Mouse (Mus musculus): Measurements from ENCODE around the gene Gm20661. TPM values are rescaled to one million over a fixed set of nuclear protein-coding genes. Genes with fewer than 3 reads are reported as not detected.

Gene Gm20661
- polyA plus RNA-seq, 1 experiment = not detected

DNA sequence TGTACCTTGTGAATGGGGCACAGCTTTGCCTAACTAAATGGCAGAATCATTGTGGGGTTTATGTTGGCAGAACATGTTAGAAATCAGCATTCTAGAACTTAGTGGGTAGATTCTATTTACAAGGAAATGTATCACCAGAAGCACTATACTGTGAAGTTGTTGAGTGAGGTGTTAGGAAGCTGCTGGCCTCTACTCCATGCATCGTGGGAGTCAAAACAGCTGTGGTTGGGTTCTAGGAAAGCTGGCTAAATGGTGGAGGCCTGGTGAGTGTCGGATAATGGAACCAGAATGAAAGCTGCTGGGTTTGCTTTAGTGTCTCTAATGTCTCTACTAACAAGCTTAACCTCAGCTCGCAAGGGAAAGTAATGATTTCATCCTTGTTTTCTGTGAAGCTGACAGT lies 34.3 kb downstream of the Gm20661 start:
- no peaks in the 10 kb centered on the region for H3K4me1 ChIP-seq (ENCODE audit: control insufficient read depth, insufficient read depth, insufficient read length, low read length)
- H3K4me3 ChIP-seq (ENCODE audit: low read depth, low read length) = no peak overlapping the region
- H3K36me3 ChIP-seq (ENCODE audit: control insufficient read depth, insufficient read depth, low read length) = peaks cover 13% of the 10 kb centered on the region; the same call in 1 of the 2 replicates
- no peak overlapping the region for H3K27ac ChIP-seq (ENCODE audit: insufficient read depth, low read depth, low read length)
- no peaks in the 10 kb centered on the region for H3K27me3 ChIP-seq (ENCODE audit: control insufficient read depth, insufficient read depth, low read length)
- WGBS = 78% methylated on average over 3 of the region's 3 CpGs
- TF ChIP-seq CTCF (IDR thresholded peaks at IDR 0.05; ENCODE audit: extremely low read depth, insufficient read length, insufficient replicate concordance, low read depth, low read length) (no peak), POLR2A (IDR thresholded peaks at IDR 0.05; ENCODE audit: low read depth, low read length) (no peak)

DNA sequence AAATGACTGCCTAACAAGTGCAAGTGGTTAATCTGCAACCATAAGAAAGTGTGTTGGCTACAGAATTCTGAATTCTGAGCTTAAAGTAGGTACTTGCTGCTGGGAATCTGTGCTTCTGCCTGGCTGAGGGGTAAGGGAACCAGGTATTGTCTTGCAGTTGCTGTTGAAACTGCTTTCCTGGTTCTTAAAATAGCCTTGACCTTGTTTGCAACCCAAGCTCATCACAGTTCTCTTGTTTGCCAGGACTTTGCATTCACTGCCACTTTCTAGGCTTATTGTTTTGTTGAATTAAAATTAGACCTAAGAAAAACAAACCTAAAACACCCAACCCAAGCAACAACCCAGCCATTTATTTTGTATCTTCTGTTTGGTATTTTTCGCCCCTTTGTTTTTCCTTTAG lies 37.9 kb downstream of the Gm20661 start:
- peaks cover 2% of the 10 kb centered on the region; the same call in 1 of the 2 replicates for H3K4me1 ChIP-seq (ENCODE audit: control insufficient read depth, insufficient read depth, insufficient read length, low read length)
- H3K4me3 ChIP-seq (ENCODE audit: low read depth, low read length) = no peak overlapping the region
- H3K36me3 ChIP-seq (ENCODE audit: control insufficient read depth, insufficient read depth, low read length) = peaks cover 17% of the 10 kb centered on the region
- TF ChIP-seq POLR2A (IDR thresholded peaks at IDR 0.05; ENCODE audit: low read depth, low read length) (no peak), CTCF (IDR thresholded peaks at IDR 0.05; ENCODE audit: extremely low read depth, insufficient read length, insufficient replicate concordance, low read depth, low read length) (no peak)
- WGBS = 90% methylated on average over 1 of the region's 1 CpGs
- H3K27ac ChIP-seq (ENCODE audit: insufficient read depth, low read depth, low read length) = no peak overlapping the region
- H3K27me3 ChIP-seq (ENCODE audit: control insufficient read depth, insufficient read depth, low read length) = no peaks in the 10 kb centered on the region

DNA sequence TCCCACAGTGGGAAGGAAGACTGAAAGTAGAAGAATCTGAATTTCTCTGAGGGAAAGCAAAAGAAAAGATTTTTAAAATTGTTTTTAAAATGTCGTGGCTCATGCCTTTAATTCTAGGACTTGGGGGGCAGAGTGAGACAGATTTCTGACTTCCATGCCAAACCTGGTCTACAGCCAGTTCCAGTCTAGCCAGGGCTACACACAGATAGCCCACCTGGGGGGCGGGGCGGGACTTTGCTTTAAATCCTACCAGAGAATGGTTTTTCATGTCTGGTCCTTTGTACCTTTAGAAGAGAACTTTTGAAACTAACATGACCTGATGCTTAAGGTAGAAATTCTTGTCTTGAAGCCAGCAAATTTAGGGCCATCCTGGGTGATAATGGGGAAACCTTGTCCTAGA lies 40.4 kb downstream of the Gm20661 start:
- no peaks in the 10 kb centered on the region for H3K27me3 ChIP-seq (ENCODE audit: control insufficient read depth, insufficient read depth, low read length)
- TF ChIP-seq POLR2A (IDR thresholded peaks at IDR 0.05; ENCODE audit: low read depth, low read length) (no peak), CTCF (IDR thresholded peaks at IDR 0.05; ENCODE audit: extremely low read depth, insufficient read length, insufficient replicate concordance, low read depth, low read length) (no peak)
- peaks cover 2% of the 10 kb centered on the region; the same call in 1 of the 2 replicates for H3K4me1 ChIP-seq (ENCODE audit: control insufficient read depth, insufficient read depth, insufficient read length, low read length)
- 85% methylated on average over 3 of the region's 3 CpGs for WGBS
- H3K36me3 ChIP-seq (ENCODE audit: control insufficient read depth, insufficient read depth, low read length) = peaks cover 24% of the 10 kb centered on the region
- no peak overlapping the region for H3K4me3 ChIP-seq (ENCODE audit: low read depth, low read length)
- H3K27ac ChIP-seq (ENCODE audit: insufficient read depth, low read depth, low read length) = no peak overlapping the region

DNA sequence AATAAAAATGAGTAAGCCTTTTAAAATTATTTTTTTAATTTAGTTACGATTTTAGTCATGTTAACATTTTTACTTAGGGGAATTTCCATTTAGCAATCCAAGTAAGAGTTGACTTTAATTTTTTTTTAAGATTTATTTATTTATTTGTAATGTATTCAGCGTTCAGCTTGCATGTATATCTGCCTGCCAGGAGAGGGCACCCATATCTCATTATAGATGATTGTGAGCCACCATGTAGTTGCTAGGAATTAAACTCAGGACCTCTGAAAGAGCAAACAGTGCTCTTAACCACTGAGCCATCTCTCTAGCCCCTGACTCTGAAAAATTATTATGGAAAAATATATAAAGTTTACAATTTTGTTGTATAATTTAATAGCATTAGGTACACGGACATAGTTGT lies 43.7 kb downstream of the Gm20661 start:
- WGBS = 84% methylated on average over 3 of the region's 3 CpGs
- Histone ChIP-seq H3K36me3 (ENCODE audit: control insufficient read depth, insufficient read depth, low read length) (peaks cover 36% of the 10 kb centered on the region), H3K4me1 (ENCODE audit: control insufficient read depth, insufficient read depth, insufficient read length, low read length) (peaks cover 2% of the 10 kb centered on the region; the same call in 1 of the 2 replicates), H3K4me3 (ENCODE audit: low read depth, low read length) (no peak overlapping the region), H3K27me3 (ENCODE audit: control insufficient read depth, insufficient read depth, low read length) (no peaks in the 10 kb centered on the region), H3K27ac (ENCODE audit: insufficient read depth, low read depth, low read length) (no peak overlapping the region)
- TF ChIP-seq POLR2A (IDR thresholded peaks at IDR 0.05; ENCODE audit: low read depth, low read length) (no peak), CTCF (IDR thresholded peaks at IDR 0.05; ENCODE audit: extremely low read depth, insufficient read length, insufficient replicate concordance, low read depth, low read length) (no peak)

DNA sequence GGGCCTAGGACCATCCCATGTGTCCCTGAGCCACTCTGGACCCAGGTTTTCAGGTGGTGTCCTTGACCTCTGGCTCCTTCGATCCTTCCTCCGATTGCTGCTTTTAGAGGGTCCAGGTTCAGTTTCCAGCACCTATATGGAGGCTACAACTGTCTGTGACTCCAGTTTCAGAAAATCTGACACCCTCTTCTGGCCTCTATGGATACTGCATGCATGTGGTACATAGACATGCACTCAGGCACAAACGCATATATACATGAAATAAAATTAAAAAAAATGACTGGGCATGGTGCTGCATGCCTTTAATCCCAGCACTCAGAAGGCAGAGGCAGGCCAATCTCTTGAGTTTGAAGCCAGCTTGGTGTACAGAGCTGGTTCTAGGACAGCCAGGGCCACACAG lies 45.0 kb downstream of the Gm20661 start:
- 96% methylated on average over 3 of the region's 3 CpGs for WGBS
- Histone ChIP-seq H3K27me3 (ENCODE audit: control insufficient read depth, insufficient read depth, low read length) (no peaks in the 10 kb centered on the region), H3K4me1 (ENCODE audit: control insufficient read depth, insufficient read depth, insufficient read length, low read length) (peaks cover 2% of the 10 kb centered on the region; the same call in 1 of the 2 replicates), H3K27ac (ENCODE audit: insufficient read depth, low read depth, low read length) (no peak overlapping the region), H3K4me3 (ENCODE audit: low read depth, low read length) (no peak overlapping the region), H3K36me3 (ENCODE audit: control insufficient read depth, insufficient read depth, low read length) (peaks cover 46% of the 10 kb centered on the region)
- TF ChIP-seq CTCF (IDR thresholded peaks at IDR 0.05; ENCODE audit: extremely low read depth, insufficient read length, insufficient replicate concordance, low read depth, low read length) = no peak
- TF ChIP-seq POLR2A (IDR thresholded peaks at IDR 0.05; ENCODE audit: low read depth, low read length) = no peak

DNA sequence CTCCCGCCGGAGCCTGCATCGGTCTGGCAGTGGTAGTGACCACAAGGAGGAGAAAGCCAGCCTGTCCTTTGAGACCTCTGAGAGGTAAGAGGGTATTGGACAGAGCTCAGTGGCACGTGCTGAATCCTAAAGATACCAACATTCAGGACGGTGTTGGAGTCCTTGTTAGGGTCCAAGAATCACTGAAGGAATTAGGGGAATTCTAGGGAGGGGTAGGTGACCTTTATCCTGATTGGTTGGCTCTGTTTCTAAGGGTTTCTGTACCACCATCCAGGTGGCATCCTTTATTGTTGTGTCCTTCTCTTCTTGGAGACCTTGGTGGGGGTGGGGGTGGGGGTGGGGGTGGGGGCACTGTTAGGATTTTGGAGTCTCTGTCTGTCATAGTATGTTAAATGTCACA lies 49.3 kb downstream of the Gm20661 start:
- no peak overlapping the region for H3K4me3 ChIP-seq (ENCODE audit: low read depth, low read length)
- peaks cover 18% of the 10 kb centered on the region; the same call in 1 of the 2 replicates for H3K4me1 ChIP-seq (ENCODE audit: control insufficient read depth, insufficient read depth, insufficient read length, low read length)
- peaks cover 39% of the 10 kb centered on the region for H3K36me3 ChIP-seq (ENCODE audit: control insufficient read depth, insufficient read depth, low read length)
- TF ChIP-seq CTCF (IDR thresholded peaks at IDR 0.05; ENCODE audit: extremely low read depth, insufficient read length, insufficient replicate concordance, low read depth, low read length) (no peak), POLR2A (IDR thresholded peaks at IDR 0.05; ENCODE audit: low read depth, low read length) (no peak)
- no peak overlapping the region for H3K27ac ChIP-seq (ENCODE audit: insufficient read depth, low read depth, low read length)
- 88% methylated on average over 5 of the region's 5 CpGs for WGBS
- H3K27me3 ChIP-seq (ENCODE audit: control insufficient read depth, insufficient read depth, low read length) = no peaks in the 10 kb centered on the region

DNA sequence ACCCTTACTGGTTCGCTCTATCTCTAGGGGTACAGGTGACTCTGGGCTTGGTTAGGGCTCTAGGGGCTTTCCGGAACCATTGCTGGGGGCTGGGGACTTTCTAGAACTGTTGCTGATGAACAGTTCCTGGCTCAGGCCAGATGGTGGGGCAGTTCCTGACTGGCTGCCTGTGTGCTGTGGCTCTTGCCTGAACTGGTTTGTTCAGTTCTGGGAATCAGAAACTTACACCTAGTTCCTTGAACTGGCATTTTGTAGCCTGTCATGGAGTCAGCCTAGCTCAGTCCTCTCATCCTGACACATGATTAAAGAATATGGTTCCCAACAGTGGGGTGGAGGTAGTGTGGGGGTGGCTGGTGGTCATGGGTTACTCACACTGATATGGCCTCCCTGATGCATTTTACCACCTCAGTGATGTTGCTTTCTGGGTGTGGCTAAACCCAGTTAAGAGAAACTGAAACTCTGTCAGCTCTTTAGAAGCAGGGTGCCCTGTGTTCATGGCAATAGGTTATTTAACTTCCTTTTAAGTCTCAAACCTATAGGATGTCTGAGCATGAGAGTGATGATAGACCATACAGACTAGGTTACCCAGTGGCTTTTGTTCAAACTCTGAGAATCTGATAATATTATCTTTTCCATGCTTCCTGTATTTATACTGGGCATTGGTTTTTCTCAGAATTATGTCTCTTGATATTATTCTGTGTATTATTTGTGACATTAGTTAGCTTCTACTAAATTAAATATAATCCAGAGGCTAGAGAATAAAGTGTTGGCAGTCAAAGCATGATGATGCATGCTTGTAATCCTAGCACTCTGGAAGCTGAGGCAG lies 52.7 kb downstream of the Gm20661 start:
- H3K36me3 ChIP-seq (ENCODE audit: control insufficient read depth, insufficient read depth, low read length) = peaks cover 32% of the 10 kb centered on the region
- H3K4me1 ChIP-seq (ENCODE audit: control insufficient read depth, insufficient read depth, insufficient read length, low read length) = peaks cover 20% of the 10 kb centered on the region; the same call in 1 of the 2 replicates
- H3K27ac ChIP-seq (ENCODE audit: insufficient read depth, low read depth, low read length) = peak overlapping the region; percentile 67

More for the DNA sequence above, 52.7 kb downstream of the Gm20661 start:
- peak; percentile 21; the same call in 1 of the 2 replicates for TF ChIP-seq CTCF (IDR thresholded peaks at IDR 0.05; ENCODE audit: extremely low read depth, insufficient read length, insufficient replicate concordance, low read depth, low read length)
- no peak for TF ChIP-seq POLR2A (IDR thresholded peaks at IDR 0.05; ENCODE audit: low read depth, low read length)
- WGBS = 44% methylated on average over 2 of the region's 2 CpGs
- Histone ChIP-seq H3K4me3 (ENCODE audit: low read depth, low read length) (no peak overlapping the region), H3K27me3 (ENCODE audit: control insufficient read depth, insufficient read depth, low read length) (no peaks in the 10 kb centered on the region)

Other genes with a start within 250 kb of the Gm20661 start
- gene Rbm5, start 212.1 kb upstream of the Gm20661 start, polyA plus RNA-seq (2012; rRNA removed) = 18.0 and 48.9 TPM in 2 replicates
- gene Rbm6, start 109.8 kb upstream of the Gm20661 start, polyA plus RNA-seq (2012; rRNA removed) = 4.2 and 16.4 TPM in 2 replicates
- gene Mon1a, start 94.9 kb upstream of the Gm20661 start, polyA plus RNA-seq (2012; rRNA removed) = 59.0 and 147 TPM in 2 replicates
- gene Mst1r, start 76.2 kb upstream of the Gm20661 start, polyA plus RNA-seq (2012; rRNA removed) = 46.4 and 94.7 TPM in 2 replicates
- gene Actl11, start 54.6 kb upstream of the Gm20661 start, polyA plus RNA-seq (2012; rRNA removed) = not detected in 2 replicates
- gene Camkv, start 47.4 kb upstream of the Gm20661 start, polyA plus RNA-seq (2012; rRNA removed) = 0.35 TPM in 1 of 2 replicates, not detected in the other
- gene Traip, start 32.9 kb upstream of the Gm20661 start, polyA plus RNA-seq (2012; rRNA removed) = 0.74 and 1.5 TPM in 2 replicates
- 67.0 and 131 TPM in 2 replicates for gene Uba7, start 7.6 kb upstream of the Gm20661 start, polyA plus RNA-seq (2012; rRNA removed)
- 3.1 and 6.0 TPM in 2 replicates for gene Inka1, start 2.8 kb downstream of the Gm20661 start, polyA plus RNA-seq (2012; rRNA removed)
- 1.3 and 2.3 TPM in 2 replicates for gene Cdhr4, start 9.4 kb downstream of the Gm20661 start, polyA plus RNA-seq (2012; rRNA removed)
- 0.46 TPM in 1 of 2 replicates, not detected in the other for gene Gm20662, start 13.3 kb downstream of the Gm20661 start, polyA plus RNA-seq (2012; rRNA removed)
- 70.7 and 160 TPM in 2 replicates for gene Ip6k1, start 19.4 kb downstream of the Gm20661 start, polyA plus RNA-seq (2012; rRNA removed)
- gene Gmppb, start 66.2 kb downstream of the Gm20661 start, polyA plus RNA-seq (2012; rRNA removed) = 34.5 and 56.7 TPM in 2 replicates
- gene Amigo3, start 70.1 kb downstream of the Gm20661 start, polyA plus RNA-seq (2012; rRNA removed) = 6.1 and 12.0 TPM in 2 replicates
- 0.18 and 0.35 TPM in 2 replicates for gene Mst1, start 97.4 kb downstream of the Gm20661 start, polyA plus RNA-seq (2012; rRNA removed)
- 48.3 and 86.7 TPM in 2 replicates for gene Rnf123, start 100.3 kb downstream of the Gm20661 start, polyA plus RNA-seq (2012; rRNA removed)
- 127 and 189 TPM in 2 replicates for gene Apeh, start 111.5 kb downstream of the Gm20661 start, polyA plus RNA-seq (2012; rRNA removed)
- 0.94 and 1.4 TPM in 2 replicates for gene Bsn, start 207.3 kb downstream of the Gm20661 start, polyA plus RNA-seq (2012; rRNA removed)